Mouse (Mus musculus) thymus, postnatal 36 days (tissue): ENCODE results near the gene Cers3.
A peak's percentile ranks its signal among the peaks of the same experiment; 100 is the strongest.

ENCODE experiments used
- DNase-seq, 2 experiments: peaks; one replicate each; pipeline ENCODE4 v3.0.0; 2022; ENCODE audit warnings: mixed read lengths in 2 of 2

Cers3 gene

GRCm38 (mm10) chr7:66743377-66743781 is at the start of gene Cers3:
Gene Cers3 (plus strand): TSS chr7:66743504.
- DNase-seq: no peak

- no peak for DNase-seq
Observed at GRCm38 (mm10) chr7:66694467-66694866, 48.8 kb upstream of the Cers3 start.

GRCm38 (mm10) chr7:66702721-66703120 is 40.6 kb upstream of the Cers3 start:
- DNase-seq: no peak

- DNase-seq: no peak
Observed at GRCm38 (mm10) chr7:66704631-66705030, 38.7 kb upstream of the Cers3 start.

GRCm38 (mm10) chr7:66711166-66711565 is 32.1 kb upstream of the Cers3 start:
- DNase-seq: no peak

GRCm38 (mm10) chr7:66724514-66724913 is 18.8 kb upstream of the Cers3 start:
- DNase-seq: no peak

- peak; percentile 8 to 16 for DNase-seq
Observed at GRCm38 (mm10) chr7:66724954-66725353, 18.4 kb upstream of the Cers3 start.

GRCm38 (mm10) chr7:66728072-66728471 is 15.2 kb upstream of the Cers3 start:
- no peak for DNase-seq

- DNase-seq: no peak
Observed at GRCm38 (mm10) chr7:66729232-66729631, 14.1 kb upstream of the Cers3 start.

GRCm38 (mm10) chr7:66733431-66733830 is 9.9 kb upstream of the Cers3 start:
- no peak for DNase-seq

GRCm38 (mm10) chr7:66733882-66734281 is 9.4 kb upstream of the Cers3 start:
- no peak for DNase-seq

- no peak for DNase-seq
Observed at GRCm38 (mm10) chr7:66734466-66734865, 8.8 kb upstream of the Cers3 start.

GRCm38 (mm10) chr7:66734993-66735392 is 8.3 kb upstream of the Cers3 start:
- DNase-seq: no peak

GRCm38 (mm10) chr7:66737418-66737817 is 5.9 kb upstream of the Cers3 start:
- DNase-seq: no peak

- DNase-seq: no peak
Observed at GRCm38 (mm10) chr7:66741008-66741407, 2.3 kb upstream of the Cers3 start.

GRCm38 (mm10) chr7:66741412-66741811 is 1.9 kb upstream of the Cers3 start:
- no peak for DNase-seq

GRCm38 (mm10) chr7:66746972-66747371 is 3.7 kb downstream of the Cers3 start:
- DNase-seq: no peak

GRCm38 (mm10) chr7:66749998-66750397 is 6.7 kb downstream of the Cers3 start:
- DNase-seq: no peak

- no peak for DNase-seq
Observed at GRCm38 (mm10) chr7:66753816-66754215, 10.5 kb downstream of the Cers3 start.

- no peak for DNase-seq
Observed at GRCm38 (mm10) chr7:66755611-66756010, 12.3 kb downstream of the Cers3 start.

- DNase-seq: no peak
Observed at GRCm38 (mm10) chr7:66769902-66770301, 26.6 kb downstream of the Cers3 start.

GRCm38 (mm10) chr7:66770706-66771105 is 27.4 kb downstream of the Cers3 start:
- DNase-seq: no peak

- no peak for DNase-seq
Observed at GRCm38 (mm10) chr7:66771252-66771651, 27.9 kb downstream of the Cers3 start.

GRCm38 (mm10) chr7:66779411-66779810 is 36.1 kb downstream of the Cers3 start:
- no peak for DNase-seq
